Mouse (Mus musculus) ZHBTc4 (cell line): Measurements from ENCODE around the gene 4933427I04Rik.

Source experiments
- DNase-seq: peaks from one replicate; pipeline ENCODE4 v3.0.0-alpha.2; 2011; ENCODE audit warnings: low read depth, low spot score

Gene 4933427I04Rik

GRCm38 (mm10) chr4:123859379-123859778 lies at the start of gene 4933427I04Rik:
TSS of gene 4933427I04Rik (plus strand) at chr4:123859679.
- DNase-seq: no peak

DNA sequence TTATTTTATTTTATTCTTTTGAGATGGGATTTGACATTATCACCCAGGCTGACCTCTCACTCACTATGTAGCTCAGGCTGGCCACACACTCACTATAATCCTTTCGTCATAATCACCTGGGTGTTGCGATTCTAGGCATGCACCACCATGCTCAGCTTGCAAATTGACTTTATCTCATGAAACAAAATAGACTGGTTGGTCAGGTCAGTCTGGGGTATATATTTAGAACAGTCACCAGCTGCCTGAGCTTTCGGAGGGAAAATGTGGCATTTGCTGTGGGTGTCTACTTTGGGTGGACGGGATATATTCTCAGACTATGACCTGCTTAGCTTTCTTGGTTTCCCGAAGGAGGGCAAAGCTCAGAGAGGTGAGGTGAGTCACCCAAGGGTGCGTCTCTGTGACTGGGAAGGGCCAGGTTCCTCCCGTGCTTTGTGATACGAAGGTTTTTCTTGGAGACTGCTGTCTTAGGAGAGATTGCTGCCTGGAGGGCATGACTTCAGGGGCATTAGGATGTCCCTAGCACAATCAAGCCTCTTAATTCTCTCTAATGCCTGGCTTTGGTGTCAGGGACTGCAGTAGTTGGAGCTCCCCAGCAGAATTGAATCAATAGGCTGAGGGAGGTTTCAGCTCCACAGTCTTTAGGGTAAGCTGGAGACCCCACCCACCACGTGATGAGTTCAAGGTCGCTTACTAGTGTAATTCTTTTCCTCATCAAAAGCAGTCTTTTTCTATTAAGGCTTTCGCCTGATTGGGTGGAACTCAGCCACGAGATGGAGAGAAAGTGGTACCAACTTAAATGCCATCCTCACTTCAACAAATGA lies 48.8 kb upstream of the 4933427I04Rik start:
- peak; percentile 55 for DNase-seq

- peak; percentile 33 for DNase-seq
Measured at GRCm38 (mm10) chr4:123812525-123812924, 47.0 kb upstream of the 4933427I04Rik start.

- DNase-seq: no peak
Measured at GRCm38 (mm10) chr4:123814030-123814501, 45.4 kb upstream of the 4933427I04Rik start.

GRCm38 (mm10) chr4:123819093-123819610 lies 40.3 kb upstream of the 4933427I04Rik start:
- DNase-seq: peak; percentile 74

GRCm38 (mm10) chr4:123842126-123842525 lies 17.4 kb upstream of the 4933427I04Rik start:
- DNase-seq: peak; percentile 84

GRCm38 (mm10) chr4:123856888-123857287 lies 2.6 kb upstream of the 4933427I04Rik start:
- no peak for DNase-seq

DNA sequence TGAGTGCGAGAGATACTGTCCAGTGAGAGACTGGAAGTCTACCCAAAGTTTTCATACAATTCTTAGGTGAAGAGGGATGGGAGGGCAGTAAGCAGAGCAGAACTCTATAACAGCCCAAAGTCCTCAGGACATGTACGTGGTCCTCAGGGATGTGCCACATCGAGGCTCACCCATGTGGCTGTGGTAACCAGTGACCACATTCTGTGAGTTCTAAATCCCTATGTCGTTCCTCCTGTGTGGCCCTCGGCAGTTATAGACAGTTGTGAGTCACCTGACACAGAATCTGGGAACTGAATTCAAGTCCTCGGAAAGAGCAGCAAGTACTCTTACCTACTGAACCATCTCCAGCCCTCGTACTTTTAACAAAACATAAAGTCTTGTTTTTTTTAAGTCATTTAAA lies 1.4 kb upstream of the 4933427I04Rik start:
- no peak for DNase-seq

DNA sequence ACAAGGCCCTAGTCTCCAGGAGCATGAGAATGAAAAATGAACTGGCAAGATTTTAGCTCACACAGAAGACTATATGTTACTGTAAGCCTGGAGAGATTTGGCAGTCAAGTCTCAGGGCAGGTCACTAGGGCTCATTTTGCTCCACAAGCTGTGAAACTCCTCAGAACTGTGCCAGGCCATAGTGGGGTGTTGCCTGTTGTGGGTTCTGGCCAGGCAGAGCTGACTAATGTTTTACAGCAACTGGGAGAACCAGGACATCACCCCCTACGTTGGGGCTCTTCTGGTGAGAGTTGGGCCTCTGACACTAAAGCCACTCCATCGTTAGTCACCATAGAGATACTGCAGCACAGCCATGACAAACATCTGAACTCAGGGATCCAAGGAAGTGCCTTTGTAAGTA lies 324 bp downstream of the 4933427I04Rik start:
- no peak for DNase-seq

- no peak for DNase-seq
Measured at GRCm38 (mm10) chr4:123860621-123861020, 1.1 kb downstream of the 4933427I04Rik start.

GRCm38 (mm10) chr4:123893726-123894125 lies 34.2 kb downstream of the 4933427I04Rik start:
- no peak for DNase-seq

DNA sequence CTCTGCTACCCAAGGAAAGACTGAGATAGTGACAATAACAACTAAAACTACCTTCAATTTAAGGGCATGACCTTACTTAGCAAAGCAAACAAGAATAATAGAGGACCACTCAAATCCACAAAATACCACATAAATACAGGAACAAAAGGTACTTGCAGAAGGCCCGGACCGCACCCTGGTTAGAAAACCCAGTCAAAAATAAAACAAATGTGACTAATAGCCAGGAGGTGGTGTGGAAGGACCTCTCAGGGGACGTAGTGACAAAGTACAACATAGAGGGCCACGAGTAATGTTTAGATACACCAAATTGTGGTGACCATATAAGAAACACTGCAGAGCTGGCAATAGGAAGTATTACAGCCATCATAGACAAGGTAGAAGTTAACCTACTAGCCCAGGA lies 34.8 kb downstream of the 4933427I04Rik start:
- no peak for DNase-seq

GRCm38 (mm10) chr4:123898696-123899095 lies 39.2 kb downstream of the 4933427I04Rik start:
- DNase-seq: peak; percentile 62

DNA sequence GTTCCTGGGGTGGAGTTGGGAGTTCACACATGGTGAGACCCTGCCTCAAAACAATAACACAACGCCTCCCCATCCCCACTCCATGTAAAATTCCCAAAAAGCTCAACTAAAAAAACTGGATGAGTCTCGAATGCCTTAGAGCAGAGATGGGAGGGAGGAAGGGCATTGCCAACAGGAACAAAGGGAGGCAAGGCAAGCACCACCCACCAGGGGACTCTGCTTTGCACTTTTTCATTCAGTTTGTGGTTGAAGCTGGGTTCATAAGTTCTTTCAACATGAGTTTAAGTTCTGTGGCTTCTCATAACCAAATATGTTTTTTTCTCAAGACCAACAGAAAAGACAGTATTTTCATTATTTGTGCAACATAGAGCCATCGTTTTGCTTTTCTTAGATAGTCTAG lies 44.0 kb downstream of the 4933427I04Rik start:
- DNase-seq: peak; percentile 29

- peak; percentile 100 for DNase-seq
Measured at GRCm38 (mm10) chr4:123904333-123905125, 45.0 kb downstream of the 4933427I04Rik start, which contains the start of gene Mycbp. TSS of gene Mycbp (plus strand) at chr4:123904832.

DNA sequence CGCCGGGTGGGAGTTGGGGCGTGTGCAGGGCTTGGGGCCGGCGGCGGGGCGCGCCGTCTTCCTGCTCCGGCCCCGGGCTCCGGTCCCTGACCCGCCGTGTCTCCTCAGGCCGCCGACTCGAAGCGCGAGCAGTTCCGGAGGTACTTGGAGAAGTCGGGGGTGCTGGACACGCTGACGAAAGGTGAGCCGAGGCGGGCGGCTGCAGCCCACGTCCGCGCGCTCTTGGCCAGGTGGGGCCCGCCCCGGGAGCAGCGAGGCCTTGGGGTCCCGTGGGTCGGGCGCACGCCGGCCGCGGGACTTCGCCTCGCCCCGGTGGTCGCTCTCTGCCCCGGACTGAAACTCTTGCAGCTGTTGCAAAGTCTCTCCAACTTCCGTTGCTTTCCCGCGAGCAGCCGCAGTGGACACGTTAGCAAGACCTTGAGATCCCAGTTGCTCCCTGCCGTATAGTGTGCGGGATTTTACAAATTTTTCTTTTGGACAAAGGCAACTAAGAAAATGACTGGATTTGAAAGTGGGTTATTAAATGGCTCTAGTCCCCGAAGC lies 45.7 kb downstream of the 4933427I04Rik start:
- DNase-seq: no peak

DNA sequence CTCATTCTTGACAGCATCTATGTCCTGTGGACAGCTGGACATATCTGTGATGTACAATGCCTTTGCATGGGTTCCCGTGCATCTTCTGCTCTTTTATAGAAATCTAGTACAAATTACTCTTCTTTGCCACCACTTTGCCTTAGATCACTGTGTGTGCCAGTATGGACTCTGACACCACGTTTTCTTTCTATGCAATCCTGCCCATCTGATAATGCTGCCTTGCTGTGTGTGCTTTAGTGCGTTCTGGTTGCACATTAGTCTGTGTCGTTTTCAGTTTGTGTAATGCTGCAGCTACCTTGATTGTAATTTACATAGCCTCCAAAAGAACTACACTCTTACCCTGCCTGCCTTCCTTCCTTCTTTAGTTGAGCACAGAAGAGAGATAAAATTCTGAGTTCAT lies 52.0 kb downstream of the 4933427I04Rik start:
- no peak for DNase-seq

DNA sequence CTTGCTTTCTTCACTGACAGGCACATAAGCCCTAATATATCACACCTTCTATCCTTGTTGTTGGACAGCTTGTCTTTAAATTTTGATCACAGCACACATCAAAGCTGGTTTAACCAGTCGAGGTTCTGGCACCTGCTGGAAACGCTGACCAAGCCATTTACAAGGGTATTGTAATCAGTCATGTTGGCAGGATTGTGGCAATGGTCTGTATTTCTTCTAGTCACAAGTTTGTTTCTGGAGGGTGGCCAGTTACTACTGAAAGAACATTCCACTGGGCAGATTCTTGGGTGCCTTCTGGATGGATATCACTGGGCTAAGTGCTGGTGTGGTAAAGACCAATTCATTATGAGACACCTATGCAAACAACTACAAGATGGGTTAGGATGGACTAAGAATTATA lies 53.0 kb downstream of the 4933427I04Rik start:
- DNase-seq: no peak
